Mouse (Mus musculus) liver, adult 2 months (tissue): ENCODE measurements around the gene H2al1i. TPM values are rescaled to one million over a fixed set of nuclear protein-coding genes. Genes with fewer than 3 reads are reported as not detected.
"Not testable (repeated sequence)": the region's sequence is repeated elsewhere in the genome, so short reads cannot be mapped to it uniquely, and the experiment has no call there.

Experiments used
- DNase-seq: peaks from one replicate; pipeline ENCODE4 v3.0.0-alpha.2; 2011; ENCODE audit warnings: low read depth, low spot score; ENCODE audit errors: extremely low read depth
- H3K27ac ChIP-seq: fragments of 200-500 bp; replicated peaks from 2 replicates; pipeline ENCODE4 v1.5.1; 2012; ENCODE audit warnings: low read depth, mild to moderate bottlenecking, control low read depth, inconsistent platforms, low read length; ENCODE audit not compliant: insufficient read depth
- H3K27me3 ChIP-seq: fragments of 200-500 bp; 2 replicates; pipeline ENCODE4 v1.6.1; 2012; ENCODE audit warnings: mild to moderate bottlenecking, moderate library complexity, low read length, inconsistent platforms; ENCODE audit not compliant: control insufficient read depth, insufficient read depth
- H3K36me3 ChIP-seq: fragments of 200-500 bp; 2 replicates; pipeline ENCODE4 v1.6.1; 2012; ENCODE audit warnings: low read length, inconsistent platforms; ENCODE audit not compliant: control insufficient read depth, insufficient read depth
- H3K4me1 ChIP-seq: fragments of 200-500 bp; 2 replicates; pipeline ENCODE4 v1.6.1; 2011; ENCODE audit warnings: low read length; ENCODE audit not compliant: control insufficient read depth, insufficient read depth
- H3K4me3 ChIP-seq: fragments of 200-500 bp; 2 replicates; pipeline ENCODE4 v1.5.1; 2011; ENCODE audit warnings: low read depth, mild to moderate bottlenecking, control low read depth, low read length, moderate library complexity; ENCODE audit not compliant: insufficient read depth
- H3K79me2 ChIP-seq: fragments of 200-500 bp; 2 replicates; pipeline ENCODE4 v1.6.1; 2012; ENCODE audit warnings: inconsistent platforms, mild to moderate bottlenecking, low read length, moderate library complexity; ENCODE audit not compliant: control insufficient read depth, insufficient read depth
- H3K9ac ChIP-seq: fragments of 200-500 bp; 2 replicates; pipeline ENCODE4 v1.6.1; 2012; ENCODE audit warnings: low read depth, mild to moderate bottlenecking, control low read depth, inconsistent platforms, low read length
- CTCF ChIP-seq: fragments of 200-500 bp; IDR thresholded peaks from 2 replicates; pipeline ENCODE4 v1.5.1; 2011; ENCODE audit warnings: low read depth, low read length, control low read depth
- POLR2A ChIP-seq: fragments of 200-500 bp; IDR thresholded peaks from 2 replicates; pipeline ENCODE4 v1.6.1; 2011; ENCODE audit warnings: low read length, control low read depth; ENCODE audit not compliant: insufficient read depth; ENCODE audit errors: extremely low read depth
- WGBS: fragments of 180-500 bp; shearing (Covaris S2); methylation state at CpG from one replicate; pipeline ENCODE4 v1.1.7; 2018; 5-methylcytosine and 5-hydroxymethylcytosine counted together
- polyA plus RNA-seq: library from polyadenylated mRNA; depleted of rRNA; stranded (reverse); fragments of >200 nt; gene quantifications from 2 replicates; pipeline ENCODE4 v1.2.3, GENCODE M21; 2012; rRNA removed
- total RNA-seq: library from RNA; depleted of rRNA; stranded (reverse); fragments of >200 nt; gene quantifications from 2 replicates; pipeline ENCODE4 v1.2.3, GENCODE M21; 2014; rRNA removed

The H2al1i gene
- total RNA-seq (not detected in 2 replicates), polyA plus RNA-seq (not detected in 2 replicates)

DNA sequence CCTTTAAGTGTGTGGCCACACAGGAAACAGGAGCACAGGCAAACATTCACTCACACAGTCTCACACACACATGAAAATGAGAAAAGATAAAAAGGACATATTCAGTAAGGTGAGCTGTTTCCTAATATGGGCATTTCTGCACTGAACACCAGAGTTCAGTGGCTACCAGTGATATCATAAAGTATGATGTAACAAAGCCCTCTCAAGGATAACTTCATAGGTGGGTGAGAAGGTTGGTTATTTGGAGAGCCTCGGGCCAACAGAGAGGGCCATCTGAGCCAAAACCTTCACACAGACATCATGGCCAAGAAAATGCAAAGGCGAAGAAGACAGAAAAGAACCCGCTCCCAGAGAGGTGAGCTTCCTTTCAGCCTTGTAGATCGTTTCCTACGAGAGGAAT is at the start of gene H2al1i:
TSS of gene H2al1i (plus strand) at position 301 of the 400 bp plus-strand sequence.
- H3K27ac ChIP-seq, H3K4me1 ChIP-seq, H3K36me3 ChIP-seq, H3K9ac ChIP-seq, H3K79me2 ChIP-seq, H3K27me3 ChIP-seq, H3K4me3 ChIP-seq, DNase-seq: not testable (repeated sequence)
- WGBS: no CpG with 5 or more reads among the region's 5 CpGs

DNA sequence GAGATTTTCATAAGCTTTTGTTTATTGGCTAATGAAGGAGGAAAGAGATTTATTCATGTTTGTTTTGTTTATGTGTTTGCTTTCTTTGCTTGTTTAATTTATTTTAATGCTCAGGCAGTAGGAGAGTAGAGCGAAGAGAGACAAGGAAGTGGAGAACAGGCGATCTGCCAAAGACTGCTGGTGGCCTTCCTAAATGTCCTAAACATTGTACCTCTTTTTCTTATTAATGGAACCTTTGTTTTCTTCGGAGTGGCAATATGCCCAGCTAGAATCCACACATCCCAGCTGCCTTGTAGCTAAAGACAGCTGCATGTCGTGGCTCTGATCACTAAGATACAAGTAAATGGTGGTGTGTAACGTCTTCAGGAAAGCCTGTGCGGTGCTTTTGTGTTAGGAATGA is 47.4 kb upstream of the H2al1i start:
- no peak overlapping the region for H3K9ac ChIP-seq
- no peak overlapping the region for H3K4me3 ChIP-seq
- H3K36me3 ChIP-seq: no peaks in the 10 kb centered on the region
- no peaks in the 10 kb centered on the region for H3K27me3 ChIP-seq
- no peak overlapping the region for H3K27ac ChIP-seq
- no peak for DNase-seq
- 88% methylated on average over 6 of the region's 6 CpGs for WGBS
- TF ChIP-seq POLR2A (no peak), CTCF (no peak)
- no peaks in the 10 kb centered on the region for H3K79me2 ChIP-seq
- H3K4me1 ChIP-seq: no peaks in the 10 kb centered on the region

DNA sequence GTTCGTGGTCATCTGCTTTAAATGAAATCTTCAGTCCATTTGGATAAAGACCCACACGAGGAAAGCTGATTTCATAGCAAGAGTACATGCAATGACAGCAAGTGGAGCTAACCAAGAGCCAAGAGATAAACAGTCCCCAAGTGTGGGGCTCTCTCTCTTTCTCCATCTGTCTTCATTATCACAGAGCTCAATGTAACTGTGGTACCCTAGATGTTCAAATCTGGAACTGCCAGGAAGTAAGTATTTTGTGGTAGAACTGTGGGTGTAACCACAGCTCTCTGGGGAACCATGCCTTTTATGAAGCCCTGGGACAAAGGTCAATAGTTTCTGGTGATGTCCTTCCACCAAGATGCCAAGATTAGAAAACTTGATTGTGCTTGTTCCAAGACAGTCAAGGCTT is 43.7 kb upstream of the H2al1i start:
- TF ChIP-seq CTCF: no peak
- 69% methylated on average over 2 of the region's 2 CpGs for WGBS
- no peaks in the 10 kb centered on the region for H3K79me2 ChIP-seq

DNA sequence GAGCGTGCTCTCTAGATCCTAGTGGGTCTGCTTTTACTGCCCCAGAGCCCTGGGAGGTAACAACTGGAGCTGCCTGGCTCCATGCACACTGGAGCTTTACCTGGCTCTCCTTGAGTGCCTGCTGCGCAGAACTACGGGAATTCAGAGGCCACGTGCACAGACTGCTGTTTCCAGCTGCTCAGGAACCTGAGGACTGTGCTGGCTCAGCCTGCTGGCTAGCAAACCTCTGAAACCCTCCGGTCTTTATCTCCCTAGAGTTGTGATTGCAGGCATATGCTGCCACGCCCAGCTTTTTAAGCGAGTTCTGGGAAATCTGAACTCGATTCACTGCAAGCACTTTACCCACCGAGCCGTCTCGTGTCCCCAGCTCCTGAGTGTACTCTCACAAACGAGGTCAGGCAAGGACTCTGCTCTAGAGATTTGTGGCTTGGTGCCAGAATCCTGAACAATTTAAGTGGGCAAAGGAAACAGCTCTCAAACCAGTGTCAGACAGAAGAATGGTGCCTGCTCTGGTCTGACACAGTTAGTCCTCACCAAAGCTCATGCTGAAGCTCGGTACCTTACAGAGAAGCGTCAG is 36.1 kb upstream of the H2al1i start:
- Histone ChIP-seq H3K4me3 (no peak overlapping the region), H3K27me3 (no peaks in the 10 kb centered on the region), H3K79me2 (no peaks in the 10 kb centered on the region), H3K27ac (no peak overlapping the region), H3K9ac (no peak overlapping the region), H3K36me3 (no peaks in the 10 kb centered on the region), H3K4me1 (no peaks in the 10 kb centered on the region)
- TF ChIP-seq POLR2A (no peak), CTCF (no peak)
- no peak for DNase-seq
- 65% methylated on average over 14 of the region's 14 CpGs for WGBS

More for the DNA sequence above, 43.7 kb upstream of the H2al1i start:
- Histone ChIP-seq H3K4me3 (no peak overlapping the region), H3K36me3 (no peaks in the 10 kb centered on the region), H3K4me1 (no peaks in the 10 kb centered on the region), H3K27me3 (no peaks in the 10 kb centered on the region), H3K27ac (no peak overlapping the region), H3K9ac (no peak overlapping the region)
- no peak for DNase-seq

DNA sequence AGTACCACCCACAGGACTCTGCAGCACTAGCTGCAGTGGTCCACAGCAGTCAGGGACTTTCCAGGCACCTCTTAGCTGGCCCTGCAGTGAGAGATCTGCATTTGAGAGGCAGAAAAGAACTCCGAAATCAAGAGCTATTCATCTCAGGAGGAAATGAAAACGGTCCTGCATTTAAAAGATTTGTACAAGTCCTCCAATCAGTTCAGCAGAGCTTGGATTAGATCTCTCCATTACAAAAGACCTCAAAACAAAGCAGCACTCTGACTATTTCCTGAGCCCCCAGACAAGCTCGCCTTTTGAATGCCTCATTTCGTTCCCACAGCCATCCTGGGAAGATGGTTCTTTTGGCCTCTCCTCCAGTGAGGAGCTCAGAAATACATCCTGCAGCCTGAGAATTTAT is 35.2 kb upstream of the H2al1i start:
- 67% methylated on average over 4 of the region's 4 CpGs for WGBS
- no peaks in the 10 kb centered on the region for H3K27me3 ChIP-seq
- no peak overlapping the region for H3K27ac ChIP-seq
- H3K4me1 ChIP-seq: no peaks in the 10 kb centered on the region
- H3K9ac ChIP-seq: no peak overlapping the region
- H3K4me3 ChIP-seq: no peak overlapping the region
- H3K36me3 ChIP-seq: no peaks in the 10 kb centered on the region
- DNase-seq: no peak
- TF ChIP-seq POLR2A (no peak), CTCF (no peak)
- no peaks in the 10 kb centered on the region for H3K79me2 ChIP-seq

DNA sequence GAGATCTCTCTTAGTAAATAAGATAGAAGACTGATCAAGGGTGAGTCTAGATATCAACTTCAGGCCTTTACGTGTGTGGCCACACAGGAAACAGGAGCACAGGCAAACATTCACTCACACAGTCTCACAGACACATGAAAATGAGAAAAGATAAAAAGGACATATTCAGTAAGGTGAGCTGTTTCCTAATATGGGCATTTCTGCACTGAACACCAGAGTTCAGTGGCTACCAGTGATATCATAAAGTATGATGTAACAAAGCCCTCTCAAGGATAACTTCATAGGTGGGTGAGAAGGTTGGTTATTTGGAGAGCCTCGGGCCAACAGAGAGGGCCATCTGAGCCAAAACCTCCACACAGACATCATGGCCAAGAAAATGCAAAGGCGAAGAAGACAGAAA is 25.5 kb upstream of the H2al1i start, which contains the start of gene H2al1a:
TSS of gene H2al1a (plus strand) at position 301 of the 400 bp plus-strand sequence.
- not testable (repeated sequence) for H3K79me2 ChIP-seq, DNase-seq, H3K4me3 ChIP-seq, H3K27ac ChIP-seq, H3K9ac ChIP-seq, H3K36me3 ChIP-seq, H3K27me3 ChIP-seq, H3K4me1 ChIP-seq
- no CpG with 5 or more reads among the region's 3 CpGs for WGBS

DNA sequence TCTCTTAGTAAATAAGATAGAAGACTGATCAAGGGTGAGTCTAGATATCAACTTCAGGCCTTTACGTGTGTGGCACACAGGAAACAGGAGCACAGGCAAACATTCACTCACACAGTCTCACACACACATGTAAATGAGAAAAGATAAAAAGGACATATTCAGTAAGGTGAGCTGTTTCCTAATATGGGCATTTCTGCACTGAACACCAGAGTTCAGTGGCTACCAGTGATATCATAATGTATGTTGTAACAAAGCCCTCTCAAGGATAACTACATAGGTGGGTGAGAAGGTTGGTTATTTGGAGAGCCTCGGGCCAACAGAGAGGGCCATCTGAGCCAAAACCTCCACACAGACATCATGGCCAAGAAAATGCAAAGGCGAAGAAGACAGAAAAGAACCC is 22.3 kb upstream of the H2al1i start, which contains the start of gene H2al1b:
TSS of gene H2al1b (plus strand) at position 301 of the 400 bp plus-strand sequence.
- not testable (repeated sequence) for H3K36me3 ChIP-seq, DNase-seq, H3K4me3 ChIP-seq, H3K79me2 ChIP-seq, H3K27ac ChIP-seq, H3K4me1 ChIP-seq, H3K27me3 ChIP-seq, H3K9ac ChIP-seq
- 91% methylated on average over 1 of the region's 3 CpGs for WGBS

DNA sequence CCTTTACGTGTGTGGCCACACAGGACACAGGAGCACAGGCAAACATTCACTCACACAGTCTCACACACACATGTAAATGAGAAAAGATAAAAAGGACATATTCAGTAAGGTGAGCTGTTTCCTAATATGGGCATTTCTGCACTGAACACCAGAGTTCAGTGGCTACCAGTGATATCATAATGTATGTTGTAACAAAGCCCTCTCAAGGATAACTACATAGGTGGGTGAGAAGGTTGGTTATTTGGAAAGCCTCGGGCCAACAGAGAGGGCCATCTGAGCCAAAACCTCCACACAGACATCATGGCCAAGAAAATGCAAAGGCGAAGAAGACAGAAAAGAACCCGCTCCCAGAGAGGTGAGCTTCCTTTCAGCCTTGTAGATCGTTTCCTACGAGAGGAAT is 19.1 kb upstream of the H2al1i start, which contains the start of gene H2al1c:
TSS of gene H2al1c (plus strand) at position 301 of the 400 bp plus-strand sequence.
- H3K79me2 ChIP-seq, H3K27ac ChIP-seq, H3K4me3 ChIP-seq, DNase-seq, H3K36me3 ChIP-seq, H3K9ac ChIP-seq, H3K4me1 ChIP-seq, H3K27me3 ChIP-seq: not testable (repeated sequence)
- 57% methylated on average over 1 of the region's 6 CpGs for WGBS

DNA sequence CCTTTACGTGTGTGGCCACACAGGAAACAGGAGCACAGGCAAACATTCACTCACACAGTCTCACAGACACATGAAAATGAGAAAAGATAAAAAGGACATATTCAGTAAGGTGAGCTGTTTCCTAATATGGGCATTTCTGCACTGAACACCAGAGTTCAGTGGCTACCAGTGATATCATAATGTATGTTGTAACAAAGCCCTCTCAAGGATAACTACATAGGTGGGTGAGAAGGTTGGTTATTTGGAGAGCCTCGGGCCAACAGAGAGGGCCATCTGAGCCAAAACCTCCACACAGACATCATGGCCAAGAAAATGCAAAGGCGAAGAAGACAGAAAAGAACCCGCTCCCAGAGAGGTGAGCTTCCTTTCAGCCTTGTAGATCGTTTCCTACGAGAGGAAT is 15.9 kb upstream of the H2al1i start, which contains the start of gene H2al1d:
TSS of gene H2al1d (plus strand) at position 301 of the 400 bp plus-strand sequence.
- H3K27ac ChIP-seq, DNase-seq, H3K36me3 ChIP-seq, H3K4me1 ChIP-seq, H3K27me3 ChIP-seq, H3K79me2 ChIP-seq, H3K4me3 ChIP-seq, H3K9ac ChIP-seq: not testable (repeated sequence)
- no CpG with 5 or more reads among the region's 6 CpGs for WGBS
